Mouse (Mus musculus) layer of hippocampus, postnatal 36 days (tissue): Measurements from ENCODE around the gene Slc1a6. TPM values are rescaled to one million over a fixed set of nuclear protein-coding genes. Genes with fewer than 3 reads are reported as not detected.

ENCODE experiments used
- total RNA-seq, 2 experiments: library from RNA; stranded (reverse); gene quantifications; 2 replicates each; pipeline ENCODE4 v1.2.3; 2021

Slc1a6 gene
- total RNA-seq, 2 experiments from 2014 or later, result 9.7 to 11.5 TPM

Other genes with a start within 250 kb of the Slc1a6 start
- 10 to 100 TPM; 15.6 to 24.1 TPM for gene Ilvbl, start 206.2 kb upstream of the Slc1a6 start, total RNA-seq
- 1 to 10 TPM; 5.0 to 5.2 TPM for gene Syde1, start 188.5 kb upstream of the Slc1a6 start, total RNA-seq
- gene Olfr1357, start 162.4 kb upstream of the Slc1a6 start, total RNA-seq, result not detected
- gene Casp14, start 62.2 kb upstream of the Slc1a6 start, total RNA-seq, result not detected
- under 1 TPM; 0.23 to 0.60 TPM for gene Ccdc105, start 27.4 kb upstream of the Slc1a6 start, total RNA-seq
- gene Olfr1356, start 71.7 kb downstream of the Slc1a6 start, total RNA-seq, result not detected
- not detected for gene Olfr1355, start 95.0 kb downstream of the Slc1a6 start, total RNA-seq
- not detected for gene Olfr1354, start 132.7 kb downstream of the Slc1a6 start, total RNA-seq
- gene Olfr8, start 170.1 kb downstream of the Slc1a6 start, total RNA-seq, result not detected
- not detected for gene Olfr1353, start 182.8 kb downstream of the Slc1a6 start, total RNA-seq
- gene Olfr1352, start 200.6 kb downstream of the Slc1a6 start, total RNA-seq, result not detected
- not detected for gene Olfr1351, start 232.0 kb downstream of the Slc1a6 start, total RNA-seq
- not detected for gene Olfr57, start 248.2 kb downstream of the Slc1a6 start, total RNA-seq